Mouse (Mus musculus): ENCODE measurements at regions not wholly inside any gene's neighbourhood (a gene's known extent, or its start where the extent isn't known, plus 50 kb on each side); places are given as distances from the start of the nearest gene placed in this dataset.
A peak's percentile ranks its signal among the peaks of the same experiment; 100 is the strongest.

- no peaks in the 10 kb centered on the region for H3K27me3 ChIP-seq (ENCODE audit: control insufficient read depth, insufficient read depth, low read length)
- TF ChIP-seq POLR2A (IDR thresholded peaks at IDR 0.05; ENCODE audit: control insufficient read depth, low read depth, low read length) (no peak), CTCF (IDR thresholded peaks at IDR 0.05; ENCODE audit: control insufficient read depth, insufficient read depth, insufficient replicate concordance, low read depth, low read length) (no peak)
- no peak overlapping the region for H3K4me3 ChIP-seq (ENCODE audit: control insufficient read depth, low read depth, low read length)
- H3K36me3 ChIP-seq (ENCODE audit: control insufficient read depth, insufficient read depth, low read length): no peaks in the 10 kb centered on the region
- no peak overlapping the region for H3K27ac ChIP-seq (ENCODE audit: control insufficient read depth, insufficient read depth, low read depth, low read length)
- no peaks in the 10 kb centered on the region for H3K4me1 ChIP-seq (ENCODE audit: control insufficient read depth, insufficient read depth, low read length)
Observed at GRCm38 (mm10) chr15:102776218-102776850, 54.4 kb upstream of the Calcoco1 start.

GRCm38 (mm10) chr15:102780626-102781025, 58.6 kb upstream of the Calcoco1 start:
- Histone ChIP-seq H3K36me3 (ENCODE audit: control insufficient read depth, insufficient read depth, low read length) (no peaks in the 10 kb centered on the region), H3K4me3 (ENCODE audit: control insufficient read depth, low read depth, low read length) (no peak overlapping the region), H3K27ac (ENCODE audit: control insufficient read depth, insufficient read depth, low read depth, low read length) (no peak overlapping the region), H3K4me1 (ENCODE audit: control insufficient read depth, insufficient read depth, low read length) (no peaks in the 10 kb centered on the region), H3K27me3 (ENCODE audit: control insufficient read depth, insufficient read depth, low read length) (no peaks in the 10 kb centered on the region)
- TF ChIP-seq POLR2A (IDR thresholded peaks at IDR 0.05; ENCODE audit: control insufficient read depth, low read depth, low read length) (no peak), CTCF (IDR thresholded peaks at IDR 0.05; ENCODE audit: control insufficient read depth, insufficient read depth, insufficient replicate concordance, low read depth, low read length) (no peak)

DNA sequence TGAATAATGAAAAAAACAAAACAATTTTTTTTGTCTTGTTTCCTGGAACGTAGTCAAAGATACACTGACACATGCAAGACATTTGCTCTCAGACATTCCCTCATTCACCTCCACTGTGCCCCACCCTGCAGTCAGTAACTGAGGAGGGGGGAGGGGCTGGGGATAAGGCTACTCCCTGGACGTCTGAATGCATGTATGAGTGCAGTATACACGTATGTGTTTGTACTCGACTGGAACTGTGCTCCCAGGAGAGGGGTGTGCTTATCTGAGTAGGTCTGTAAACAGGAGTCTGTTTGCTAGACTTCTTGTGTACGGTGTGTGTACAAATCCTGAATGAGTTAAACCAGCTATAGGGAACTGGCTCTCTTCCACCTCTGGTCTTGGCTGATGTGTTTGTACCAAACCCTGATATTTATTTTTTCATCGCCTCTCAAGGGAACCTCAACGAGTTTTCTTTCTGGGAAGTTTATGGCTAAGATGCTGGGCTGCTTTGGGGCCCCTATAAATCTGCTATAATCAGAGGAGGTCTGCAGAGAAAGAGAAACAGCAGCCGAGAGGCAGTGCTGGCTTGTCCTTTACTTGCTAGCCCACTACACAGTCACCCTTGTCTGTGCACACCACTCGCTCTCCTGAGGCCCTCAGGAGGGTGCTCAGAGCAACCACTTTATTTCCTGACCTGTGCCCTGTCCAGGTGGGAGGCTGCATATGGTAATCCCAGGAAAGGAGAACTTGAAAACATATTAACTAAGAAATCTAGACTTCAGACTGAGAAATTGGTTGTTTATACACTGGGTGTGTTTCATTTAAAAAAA, 61.2 kb upstream of the Calcoco1 start:
- no peak overlapping the region for H3K4me3 ChIP-seq (ENCODE audit: control insufficient read depth, low read depth, low read length)
- no peaks in the 10 kb centered on the region for H3K27me3 ChIP-seq (ENCODE audit: control insufficient read depth, insufficient read depth, low read length)
- TF ChIP-seq CTCF (IDR thresholded peaks at IDR 0.05; ENCODE audit: control insufficient read depth, insufficient read depth, insufficient replicate concordance, low read depth, low read length): no peak
- no peak for TF ChIP-seq POLR2A (IDR thresholded peaks at IDR 0.05; ENCODE audit: control insufficient read depth, low read depth, low read length)
- no peak overlapping the region for H3K27ac ChIP-seq (ENCODE audit: control insufficient read depth, insufficient read depth, low read depth, low read length)
- no peaks in the 10 kb centered on the region for H3K4me1 ChIP-seq (ENCODE audit: control insufficient read depth, insufficient read depth, low read length)
- H3K36me3 ChIP-seq (ENCODE audit: control insufficient read depth, insufficient read depth, low read length): no peaks in the 10 kb centered on the region

- H3K27ac ChIP-seq (ENCODE audit: control insufficient read depth, insufficient read depth, low read depth, low read length): no peak overlapping the region
- no peaks in the 10 kb centered on the region for H3K36me3 ChIP-seq (ENCODE audit: control insufficient read depth, insufficient read depth, low read length)
- no peaks in the 10 kb centered on the region for H3K27me3 ChIP-seq (ENCODE audit: control insufficient read depth, insufficient read depth, low read length)
- H3K4me3 ChIP-seq (ENCODE audit: control insufficient read depth, low read depth, low read length): no peak overlapping the region
- no peaks in the 10 kb centered on the region for H3K4me1 ChIP-seq (ENCODE audit: control insufficient read depth, insufficient read depth, low read length)
- TF ChIP-seq CTCF (IDR thresholded peaks at IDR 0.05; ENCODE audit: control insufficient read depth, insufficient read depth, insufficient replicate concordance, low read depth, low read length) (peak; percentile 65; the same call in 1 of the 2 replicates), POLR2A (IDR thresholded peaks at IDR 0.05; ENCODE audit: control insufficient read depth, low read depth, low read length) (no peak)
Observed at GRCm38 (mm10) chr15:102785055-102785820, 63.3 kb upstream of the Calcoco1 start.

DNA sequence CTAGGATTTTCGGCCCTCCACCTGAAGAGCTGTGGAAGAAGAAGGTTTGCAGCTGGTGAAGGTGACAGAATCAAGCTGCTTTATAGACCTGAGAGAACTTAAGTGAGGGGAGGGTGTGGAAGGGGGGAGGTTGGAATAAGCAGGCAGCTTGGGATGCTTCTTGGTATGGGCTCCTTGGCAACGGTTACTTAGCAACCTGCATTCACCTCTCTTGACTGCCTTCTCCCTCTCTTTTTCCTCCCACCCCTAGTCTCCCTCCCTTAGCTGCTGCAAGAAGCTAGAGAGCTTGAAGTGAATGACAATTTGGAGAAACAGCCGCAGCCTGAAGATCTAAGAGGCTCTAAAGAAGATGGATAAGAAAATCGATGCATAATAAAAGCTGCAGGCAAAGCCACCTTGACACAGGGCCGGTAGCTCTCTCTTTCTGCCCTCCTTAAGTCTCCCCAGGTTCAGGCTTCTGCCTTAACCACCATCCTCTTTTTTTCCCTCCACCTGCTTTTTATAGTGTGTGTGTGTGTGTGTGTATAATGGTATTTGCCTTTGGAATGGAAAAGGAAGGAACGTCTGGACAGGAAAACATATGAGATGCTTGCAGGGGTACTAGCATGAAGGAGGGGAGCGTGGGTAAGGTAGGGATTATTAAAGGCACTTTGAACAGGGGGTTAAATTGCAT, 67.0 kb upstream of the Calcoco1 start:
- H3K4me1 ChIP-seq (ENCODE audit: control insufficient read depth, insufficient read depth, low read length): no peaks in the 10 kb centered on the region
- H3K27me3 ChIP-seq (ENCODE audit: control insufficient read depth, insufficient read depth, low read length): no peaks in the 10 kb centered on the region
- TF ChIP-seq CTCF (IDR thresholded peaks at IDR 0.05; ENCODE audit: control insufficient read depth, insufficient read depth, insufficient replicate concordance, low read depth, low read length): no peak
- no peak for TF ChIP-seq POLR2A (IDR thresholded peaks at IDR 0.05; ENCODE audit: control insufficient read depth, low read depth, low read length)
- no peaks in the 10 kb centered on the region for H3K36me3 ChIP-seq (ENCODE audit: control insufficient read depth, insufficient read depth, low read length)
- H3K27ac ChIP-seq (ENCODE audit: control insufficient read depth, insufficient read depth, low read depth, low read length): no peak overlapping the region
- H3K4me3 ChIP-seq (ENCODE audit: control insufficient read depth, low read depth, low read length): no peak overlapping the region

DNA sequence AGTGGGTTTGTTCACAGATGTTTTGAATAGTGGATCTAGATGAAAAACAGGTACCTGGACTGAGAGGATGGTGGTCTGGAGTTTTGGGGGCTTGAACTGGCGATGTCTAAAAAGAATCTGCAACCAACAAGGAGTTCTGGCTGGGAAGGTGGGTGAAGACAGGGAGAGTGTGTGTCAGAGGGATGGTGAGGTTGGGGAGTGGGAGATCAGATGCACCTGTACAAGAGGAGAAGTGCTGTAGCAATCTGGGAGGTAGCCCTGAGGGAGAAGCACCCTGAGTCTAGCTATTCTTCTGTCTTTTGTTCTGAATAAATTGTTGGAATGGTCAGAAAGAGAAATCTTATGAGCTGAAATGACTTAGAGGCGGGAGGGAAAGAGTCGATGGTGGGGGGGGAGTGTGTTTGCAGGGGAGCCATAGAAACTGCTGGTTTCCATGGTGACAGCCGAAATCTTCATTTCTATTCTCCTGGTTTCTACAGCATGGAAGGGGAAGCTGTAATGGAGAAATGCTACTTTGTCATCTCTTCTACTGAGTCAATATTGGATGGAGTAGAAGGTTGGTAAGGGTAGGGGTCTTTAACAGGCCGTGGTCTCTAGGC, 75.1 kb upstream of the Calcoco1 start:
- Histone ChIP-seq H3K4me1 (ENCODE audit: control insufficient read depth, insufficient read depth, low read length) (no peaks in the 10 kb centered on the region), H3K27me3 (ENCODE audit: control insufficient read depth, insufficient read depth, low read length) (no peaks in the 10 kb centered on the region), H3K36me3 (ENCODE audit: control insufficient read depth, insufficient read depth, low read length) (no peaks in the 10 kb centered on the region), H3K4me3 (ENCODE audit: control insufficient read depth, low read depth, low read length) (no peak overlapping the region), H3K27ac (ENCODE audit: control insufficient read depth, insufficient read depth, low read depth, low read length) (no peak overlapping the region)
- TF ChIP-seq CTCF (IDR thresholded peaks at IDR 0.05; ENCODE audit: control insufficient read depth, insufficient read depth, insufficient replicate concordance, low read depth, low read length) (no peak), POLR2A (IDR thresholded peaks at IDR 0.05; ENCODE audit: control insufficient read depth, low read depth, low read length) (no peak)
